Mouse (Mus musculus): ENCODE measurements at regions not wholly inside any gene's neighbourhood (a gene's known extent, or its start where the extent isn't known, plus 50 kb on each side); places are given as distances from the start of the nearest gene placed in this dataset.
"Not testable (repeated sequence)": the region's sequence is repeated elsewhere in the genome, so short reads cannot be mapped to it uniquely, and the experiment has no call there.

DNA sequence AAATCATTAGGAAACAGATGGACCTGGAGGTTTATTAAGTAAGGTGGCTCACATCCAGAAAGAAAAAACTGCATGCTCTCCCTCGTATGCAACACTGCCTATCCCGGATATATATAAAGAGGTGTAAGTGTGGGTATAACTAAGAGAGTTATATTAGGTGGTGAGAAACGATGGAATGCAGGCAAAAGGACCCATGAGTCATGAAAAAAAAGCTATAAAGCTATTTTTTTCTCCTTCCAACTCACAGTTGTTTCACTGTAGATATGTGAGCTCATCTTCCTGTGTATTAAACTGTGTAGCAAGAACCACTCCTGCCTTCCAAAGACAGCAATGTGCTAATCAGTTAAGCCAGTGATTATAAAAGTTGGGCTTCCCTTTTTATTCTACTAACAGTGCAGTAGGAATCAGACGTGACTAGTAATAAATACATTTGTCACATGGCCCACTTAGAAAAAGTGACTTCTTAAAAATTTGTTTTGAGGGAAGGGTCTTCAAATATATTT, 51.4 kb upstream of the Bdh1 start:
- DNase-seq (ENCODE audit: low read depth, low spot score): not testable (repeated sequence)

DNA sequence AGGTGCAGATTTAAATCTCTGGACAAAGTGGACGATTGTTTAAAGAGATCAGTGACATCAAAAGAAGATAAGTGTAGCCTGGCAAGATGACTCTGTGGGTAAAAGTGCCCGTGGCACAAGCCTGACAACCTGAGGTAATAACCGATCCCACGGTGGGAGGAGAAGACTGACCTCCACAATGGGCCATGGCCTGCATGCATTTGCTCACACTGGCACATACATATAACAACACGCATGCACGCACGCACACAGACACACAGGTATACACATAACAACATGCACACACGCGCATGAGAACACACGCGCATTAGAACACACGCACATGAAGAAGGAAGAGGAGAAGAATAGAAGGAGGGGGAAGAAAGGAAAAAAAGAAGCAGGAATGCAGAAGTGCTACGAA, 52.2 kb upstream of the Bdh1 start:
- DNase-seq (ENCODE audit: low read depth, low spot score): no peak

DNA sequence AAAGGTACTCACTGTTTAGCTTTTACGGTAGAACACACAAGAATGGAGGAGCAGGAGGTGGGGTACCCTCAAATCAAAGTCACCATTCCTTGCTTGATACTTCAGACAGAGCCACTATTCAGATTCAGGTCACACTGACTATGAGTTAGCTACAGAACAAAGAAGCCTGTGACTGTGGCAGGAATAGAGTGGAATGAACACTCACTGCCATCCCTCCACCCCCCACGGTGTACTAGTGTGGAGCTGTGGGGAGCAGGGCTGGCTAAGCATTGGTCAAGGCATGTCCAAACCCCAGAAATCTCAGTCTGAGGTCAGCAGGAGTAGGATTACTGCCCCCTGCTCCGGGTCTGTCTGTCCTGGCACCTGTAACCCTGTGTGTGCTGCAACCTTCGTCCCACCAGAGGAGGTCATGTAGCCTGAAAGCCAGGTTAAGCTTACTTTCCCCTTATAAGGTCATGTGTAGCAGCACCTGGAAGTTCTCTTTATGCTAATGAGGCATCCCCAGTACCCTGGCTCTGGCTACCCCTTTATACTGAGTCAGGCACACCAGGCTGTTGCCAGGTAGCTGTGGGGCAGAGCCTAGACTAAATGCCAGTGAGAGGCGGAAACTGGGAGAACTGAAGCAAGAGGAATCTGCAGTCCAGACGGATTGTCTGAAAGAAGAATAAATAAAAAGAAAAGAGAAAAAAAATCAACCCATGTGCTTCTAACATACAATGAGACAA, 53.1 kb upstream of the Apod start:
- no peak for DNase-seq (ENCODE audit: low read depth, low spot score)

DNA sequence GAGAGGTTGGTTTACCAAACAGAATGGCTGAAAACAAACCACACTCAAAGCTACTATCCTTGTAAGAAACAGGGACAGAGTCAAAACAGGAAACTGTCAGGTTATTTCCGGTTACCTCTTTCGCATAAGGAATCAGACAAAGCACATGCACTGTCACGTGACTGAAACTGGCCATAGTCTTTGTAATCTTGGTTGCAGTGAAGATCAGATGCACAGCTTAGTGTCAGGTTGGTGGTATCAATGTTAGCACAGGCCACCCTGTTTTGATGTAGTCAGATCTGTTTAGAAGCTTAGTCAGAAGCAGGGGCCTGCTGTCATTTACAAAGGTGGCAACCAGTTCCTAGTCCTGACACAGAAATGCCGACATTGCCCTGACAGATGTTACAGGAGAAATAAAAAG, 51.4 kb upstream of the Apod start:
- peak; percentile 28 for DNase-seq (ENCODE audit: low read depth, low spot score)

DNA sequence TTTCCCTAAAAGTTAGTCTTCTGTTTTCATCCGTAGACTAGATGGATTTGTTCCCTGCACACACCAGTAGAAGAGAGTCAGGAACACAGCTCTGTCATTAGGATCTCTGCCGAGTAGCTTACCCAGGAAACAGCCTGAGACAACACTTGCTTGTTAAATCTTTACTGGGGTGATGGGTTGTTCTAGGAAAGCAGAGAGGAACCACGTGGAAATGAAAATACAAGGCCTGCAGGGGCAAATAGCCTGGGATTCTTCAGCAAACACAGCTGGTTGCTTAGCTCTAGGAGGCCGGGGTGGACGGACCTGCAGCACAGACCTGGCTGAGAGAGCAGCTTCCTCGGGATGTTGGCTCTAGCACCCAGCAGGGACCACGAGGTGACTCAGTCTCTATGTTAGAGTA, 49.9 kb upstream of the Apod start:
- no peak for DNase-seq (ENCODE audit: low read depth, low spot score)
